Mouse (Mus musculus) mouse embryonic stem cell (cell line): ENCODE results near the gene Ltbp1.

Experiments used
- in situ Hi-C, 2 experiments: fragments of 300-500 bp; cut with MboI; formaldehyde crosslinking; loops; 1 replicate in 1 of 2; 3 replicates in 1 of 2; pipeline ENCODE4 v1.14.3; 2019 to 2020; ENCODE audit warnings: low sequenced_read_pairs in 2 of 2, low pct_unique_long_range_greater_than_20kb in 1 of 2, mixed read lengths in 1 of 2; ENCODE audit not compliant: unreplicated experiment in 1 of 2

Ltbp1 gene

DNA sequence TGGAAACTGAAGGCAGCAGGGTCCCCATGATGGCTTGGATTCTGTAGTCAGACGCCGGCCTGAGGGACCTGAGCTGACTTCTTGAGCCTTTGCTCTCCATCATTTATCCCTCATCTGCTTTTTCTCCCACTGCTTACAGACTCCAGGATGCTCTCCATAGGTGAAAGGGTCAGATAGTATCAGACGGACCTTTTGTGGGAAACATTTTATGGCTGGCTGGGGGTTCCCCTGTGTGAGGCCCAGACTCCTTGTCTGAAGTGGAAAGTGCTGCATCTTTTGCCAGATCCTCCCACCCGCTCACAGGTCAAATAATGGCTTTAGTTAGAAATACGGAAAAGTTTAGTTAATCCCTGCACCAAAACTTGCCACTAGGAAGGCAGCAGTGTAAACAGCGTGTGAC, 138.6 kb downstream of the Ltbp1 start:
- in situ Hi-C loops: no loop called here

DNA sequence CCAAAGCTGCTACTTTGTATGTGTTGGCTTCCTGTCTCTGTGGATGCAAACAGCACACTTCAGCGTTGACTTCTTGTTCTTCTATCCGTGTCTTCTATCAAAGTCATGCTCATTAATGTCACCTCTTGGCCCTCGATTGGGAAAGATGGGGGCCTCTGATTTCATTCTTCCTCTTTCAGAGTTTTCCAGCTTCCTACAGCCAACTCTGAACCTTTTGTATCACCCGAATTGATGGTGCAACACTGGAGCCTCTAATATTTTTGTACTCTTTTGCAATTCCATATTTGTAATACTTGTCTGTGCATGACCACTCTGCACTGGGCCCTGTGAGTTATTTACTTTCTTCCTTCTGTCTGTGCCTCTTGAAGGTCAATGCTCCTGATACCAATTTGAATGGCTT, 141.8 kb downstream of the Ltbp1 start:
- in situ Hi-C loops: no loop called here

DNA sequence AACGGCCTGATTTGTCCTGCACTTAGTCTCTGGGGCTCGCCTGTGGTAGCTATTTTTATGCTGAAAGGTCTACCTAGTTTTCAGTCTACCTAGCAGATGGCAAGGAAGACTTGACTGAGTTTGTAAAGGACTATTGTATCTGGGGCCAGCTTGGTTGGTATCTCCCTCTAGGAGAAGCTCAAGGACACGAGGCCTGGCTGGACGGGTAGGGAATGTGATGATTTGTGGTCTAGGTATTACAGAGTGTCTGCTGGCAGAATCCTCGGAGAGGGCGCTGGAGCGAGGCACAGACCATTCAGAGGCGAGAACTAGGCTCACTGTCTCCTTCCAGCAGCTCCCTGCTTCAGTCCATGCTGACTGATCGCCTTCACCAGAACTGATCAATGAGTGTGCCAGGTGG, 146.4 kb downstream of the Ltbp1 start:
- in situ Hi-C loops: no loop called here

DNA sequence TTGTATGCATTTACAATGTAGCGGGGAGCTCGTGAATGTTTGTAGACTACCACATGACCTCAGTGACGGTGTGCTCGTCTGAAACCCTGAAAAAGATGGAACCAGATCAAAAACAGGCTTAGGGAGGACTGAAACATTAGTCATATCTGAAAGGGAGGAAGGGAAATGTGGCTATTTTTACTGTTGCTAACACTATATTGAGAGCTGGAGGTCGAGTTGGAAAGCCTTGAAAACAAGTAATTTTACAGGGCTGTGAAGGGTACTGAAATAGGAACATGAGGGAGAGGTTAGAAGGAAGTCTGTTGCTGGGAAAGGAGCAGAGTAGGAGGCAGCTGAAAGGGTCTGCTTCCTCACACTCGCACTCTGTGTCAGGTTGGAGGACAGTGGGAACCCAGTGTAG, 147.7 kb downstream of the Ltbp1 start:
- in situ Hi-C loops: no loop called here

DNA sequence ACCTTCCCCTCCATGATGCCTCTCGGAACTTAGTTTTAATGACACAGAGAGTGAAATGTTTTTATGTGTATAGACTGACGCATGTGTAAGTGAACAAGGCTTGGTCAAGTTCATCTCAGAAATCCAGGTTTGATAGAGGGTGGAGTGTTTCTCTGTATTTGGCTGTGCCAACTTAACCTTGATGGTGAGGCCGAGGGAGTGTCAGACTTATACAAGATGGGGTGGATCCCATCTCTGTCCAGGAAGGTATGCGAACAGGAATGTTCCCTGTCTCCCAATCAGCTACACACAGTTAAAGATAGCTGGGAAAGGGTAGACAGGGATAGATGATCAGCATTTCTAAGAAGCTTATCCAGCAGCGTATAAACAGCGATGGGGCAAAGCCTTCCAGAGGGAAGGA, 153.0 kb downstream of the Ltbp1 start:
- in situ Hi-C loops: no loop called here

DNA sequence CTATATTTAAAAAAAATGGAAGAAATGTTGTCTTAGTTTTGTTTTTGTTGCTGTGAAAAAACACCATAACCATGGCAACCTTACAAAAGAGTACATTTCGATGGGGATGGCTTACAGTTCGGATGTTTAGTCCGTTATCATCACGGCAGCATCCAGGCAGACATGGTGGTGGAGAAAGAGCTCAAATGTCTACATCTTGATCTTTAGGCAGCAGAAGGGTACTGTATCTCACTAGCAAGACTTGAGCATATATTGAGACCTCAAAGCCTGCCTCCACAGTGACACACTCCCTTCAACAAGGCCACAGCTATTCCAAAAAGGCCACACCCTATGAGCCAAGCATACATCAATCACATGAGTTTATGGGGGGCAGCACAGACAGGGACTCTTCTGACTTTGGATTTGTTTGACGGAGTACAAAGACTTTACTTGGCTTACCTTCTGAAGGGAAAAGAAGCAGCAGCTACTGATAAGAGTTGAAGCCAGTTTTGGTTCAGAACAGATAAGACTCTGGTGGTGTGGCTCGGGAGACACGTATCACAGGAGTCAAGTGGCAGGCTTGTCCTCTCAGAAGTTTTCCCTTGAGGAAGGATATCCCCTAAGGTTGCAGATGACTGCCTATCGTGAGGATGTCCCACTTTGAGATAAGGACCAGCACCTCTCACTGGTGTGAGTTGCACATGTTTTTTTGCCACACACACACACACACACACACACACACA, 153.9 kb downstream of the Ltbp1 start:
- in situ Hi-C loops: no loop called here

DNA sequence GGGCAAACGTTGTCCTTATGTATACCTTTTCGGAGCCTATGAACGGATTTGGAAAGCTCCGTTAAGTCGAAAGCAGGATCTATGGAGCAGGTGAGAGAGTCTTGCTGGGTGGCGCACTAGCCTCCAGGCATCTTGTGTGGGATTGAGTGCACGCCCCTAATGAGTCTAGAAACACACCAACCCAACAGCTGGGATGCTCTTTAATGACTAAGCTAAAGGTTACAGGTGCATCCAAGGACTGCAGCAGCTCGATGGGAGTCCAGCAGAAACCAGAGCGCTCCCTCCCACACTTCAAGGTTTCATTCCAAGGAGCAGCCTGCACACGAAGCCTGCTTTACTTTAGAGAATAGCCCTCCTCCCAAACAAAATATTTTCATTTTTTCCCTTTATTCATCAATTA, 155.7 kb downstream of the Ltbp1 start:
- in situ Hi-C loops: no loop called here

DNA sequence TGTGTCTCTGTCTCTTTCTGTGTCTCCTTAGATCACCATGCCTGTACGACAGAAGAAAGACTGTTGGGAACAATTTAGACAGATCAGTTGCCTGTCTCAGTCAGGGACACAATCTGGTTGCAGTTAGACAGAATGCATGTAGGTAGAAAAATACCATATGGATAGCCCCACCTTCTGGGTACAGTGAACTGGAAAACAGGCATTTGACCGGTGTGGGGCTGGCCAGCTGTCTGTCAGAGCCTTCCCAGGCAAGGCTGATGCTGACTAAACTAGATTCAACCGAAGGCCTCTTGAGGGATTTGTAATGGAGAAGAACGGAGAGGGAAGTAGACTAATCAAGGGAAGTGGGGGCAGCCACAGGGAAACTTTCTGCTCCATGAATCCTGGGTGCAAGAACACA, 156.6 kb downstream of the Ltbp1 start:
- in situ Hi-C loops: no loop called here

DNA sequence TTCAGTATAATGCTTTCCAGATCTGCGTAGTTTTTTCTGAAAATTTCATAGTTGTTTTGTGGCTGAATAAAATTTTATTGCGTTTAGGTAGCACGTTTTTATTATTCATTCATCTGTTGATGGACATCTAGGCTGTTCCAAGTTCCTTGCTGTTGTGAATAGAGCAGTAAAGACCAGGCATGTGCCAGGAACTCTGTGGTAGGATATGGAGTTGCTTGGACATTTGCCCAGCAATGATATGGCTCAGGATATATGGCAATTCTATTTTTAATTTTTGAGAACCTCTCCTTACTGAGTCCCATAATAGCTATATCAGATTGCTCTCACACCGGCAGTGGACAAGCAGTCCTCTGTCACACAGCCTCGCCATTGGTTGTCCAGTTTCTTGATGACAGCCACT, 159.2 kb downstream of the Ltbp1 start:
- in situ Hi-C loops: no loop called here

DNA sequence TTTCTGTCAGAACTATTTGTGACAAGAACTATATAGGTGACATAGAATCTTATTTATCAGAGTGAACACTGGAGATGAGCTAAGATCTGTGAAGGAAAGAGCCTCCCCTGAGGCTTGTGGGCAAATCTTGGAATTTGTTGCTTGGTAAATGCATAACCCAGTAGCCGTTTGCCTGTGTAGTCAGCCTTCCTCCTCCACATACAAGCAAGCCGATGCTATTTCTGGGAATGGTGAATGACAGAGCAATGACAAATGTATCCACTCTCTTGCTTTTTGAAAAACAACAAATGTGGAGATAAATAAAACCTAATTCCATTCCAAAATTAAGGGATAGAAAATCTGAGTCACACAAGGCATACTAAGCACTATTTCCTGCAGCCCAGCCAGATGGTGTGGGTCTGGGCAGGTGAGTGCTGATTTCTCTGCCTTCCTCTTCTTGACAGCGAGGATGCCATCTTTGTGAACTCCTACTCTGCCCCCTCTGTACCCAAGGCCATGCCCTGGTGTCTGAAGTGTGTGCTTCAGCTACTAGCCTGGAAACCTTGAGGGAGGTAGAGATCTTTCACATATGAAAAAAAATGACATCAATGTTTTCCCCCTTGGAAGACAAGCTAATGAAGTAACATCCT, 163.3 kb downstream of the Ltbp1 start:
- in situ Hi-C loops: no loop called here

DNA sequence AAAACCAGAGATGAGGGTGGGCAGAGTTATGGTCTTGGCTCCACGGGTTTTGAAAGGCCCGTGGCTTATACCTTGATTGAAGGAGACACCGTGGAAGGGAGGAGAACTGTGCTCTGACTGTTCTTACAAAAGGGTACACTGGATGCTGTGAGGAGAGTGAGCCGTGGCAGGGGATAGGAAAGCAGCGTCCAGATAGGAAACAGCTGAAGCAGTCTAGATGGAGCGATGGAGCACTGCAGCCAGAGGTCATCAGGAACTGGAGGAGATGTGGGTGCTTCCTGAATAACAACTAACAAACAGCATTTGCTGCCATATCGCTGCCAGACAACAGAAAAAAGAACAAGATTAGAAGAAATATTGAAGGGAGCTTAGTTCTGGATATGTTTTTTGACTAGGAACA, 166.3 kb downstream of the Ltbp1 start:
- in situ Hi-C loops: no loop called here

DNA sequence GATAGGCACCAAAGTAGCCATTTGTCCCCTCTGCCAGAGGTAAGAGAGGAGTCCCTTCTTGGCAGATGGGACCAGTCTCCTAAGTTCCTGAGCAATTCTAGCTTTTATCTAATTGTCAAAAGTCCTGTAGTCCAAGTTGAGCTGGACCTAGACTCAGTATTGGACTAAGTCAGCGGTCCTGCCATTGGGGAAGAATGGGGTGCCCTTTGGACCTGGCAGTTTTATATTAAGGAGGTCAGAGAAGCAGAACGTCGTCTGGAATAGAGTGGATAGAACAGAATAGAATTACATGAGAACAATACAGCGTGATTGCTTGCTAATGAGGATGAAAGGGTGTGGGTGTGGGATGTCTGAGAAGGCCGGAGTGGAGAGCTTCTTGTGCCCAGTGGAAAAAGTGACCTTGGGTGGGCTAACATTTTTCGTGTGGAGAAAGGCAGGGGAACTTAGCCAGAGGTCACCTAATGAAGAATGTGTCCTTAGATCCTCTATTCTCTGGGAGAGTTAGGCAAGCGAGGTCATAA, 167.4 kb downstream of the Ltbp1 start:
- in situ Hi-C loops: no loop called here

DNA sequence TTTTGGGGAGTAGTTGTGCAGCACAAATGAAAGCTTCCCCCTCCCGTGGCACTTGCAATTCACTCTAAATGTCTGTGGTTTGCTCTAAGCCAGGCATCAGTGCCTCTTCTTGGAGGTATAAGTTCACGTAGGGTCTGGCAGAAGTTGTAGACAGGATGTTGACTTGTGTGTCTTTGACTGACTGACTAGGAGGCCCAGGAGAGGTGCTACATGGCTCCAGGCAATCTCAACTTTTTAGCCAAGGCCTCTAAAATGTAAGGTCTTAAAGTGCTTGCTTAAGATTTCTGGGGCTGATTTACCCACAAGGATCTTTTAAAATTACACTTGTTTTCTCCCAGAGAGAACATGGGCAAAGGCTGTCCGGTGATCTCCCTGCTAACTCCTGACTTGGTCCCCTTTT, 169.1 kb downstream of the Ltbp1 start:
- in situ Hi-C loops: no loop called here

DNA sequence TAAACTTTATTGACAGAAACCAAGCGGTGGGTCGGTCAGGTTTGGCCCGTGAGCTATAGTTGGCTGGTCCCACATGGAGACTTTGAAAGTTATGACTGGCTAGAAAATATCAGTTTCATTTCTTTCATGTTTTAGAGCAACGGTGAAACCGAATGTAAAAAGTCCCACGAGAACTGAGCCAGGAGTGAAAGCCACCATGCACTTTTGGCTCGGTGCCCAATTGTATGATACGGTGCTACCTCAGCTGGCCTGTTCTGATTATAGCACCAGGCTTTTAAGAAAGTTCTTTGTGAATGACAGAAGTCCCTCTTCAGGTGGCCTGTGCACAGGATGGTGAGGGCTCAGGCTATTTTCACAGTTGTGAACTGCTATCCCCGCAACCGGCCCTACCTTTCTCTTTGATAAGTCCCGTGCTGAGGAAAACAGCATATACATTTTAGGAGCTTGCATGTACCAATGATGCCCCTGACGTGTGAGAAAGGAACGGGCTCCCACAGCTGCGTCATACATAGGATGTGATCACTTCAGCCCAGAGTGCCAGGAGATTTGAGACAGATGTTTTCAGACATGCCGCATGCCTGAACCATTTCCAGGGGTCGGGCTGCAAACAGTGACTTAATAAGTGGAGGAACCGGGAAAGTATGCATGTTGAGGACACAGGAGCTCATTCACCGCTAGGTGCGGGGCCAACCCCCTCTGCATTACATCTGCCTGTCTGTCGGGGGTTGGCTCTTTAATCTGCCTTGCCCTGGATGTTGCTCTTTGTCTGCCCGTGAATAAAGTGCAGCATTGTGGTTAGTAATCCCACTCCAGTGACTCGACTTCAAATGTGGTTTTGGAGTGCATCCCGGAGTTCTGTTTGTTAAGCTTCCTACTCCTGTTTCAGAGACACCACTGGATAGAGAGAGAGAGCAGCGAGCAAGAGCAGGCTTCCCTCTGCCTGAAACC, 172.8 kb downstream of the Ltbp1 start:
- in situ Hi-C loops: no loop called here

DNA sequence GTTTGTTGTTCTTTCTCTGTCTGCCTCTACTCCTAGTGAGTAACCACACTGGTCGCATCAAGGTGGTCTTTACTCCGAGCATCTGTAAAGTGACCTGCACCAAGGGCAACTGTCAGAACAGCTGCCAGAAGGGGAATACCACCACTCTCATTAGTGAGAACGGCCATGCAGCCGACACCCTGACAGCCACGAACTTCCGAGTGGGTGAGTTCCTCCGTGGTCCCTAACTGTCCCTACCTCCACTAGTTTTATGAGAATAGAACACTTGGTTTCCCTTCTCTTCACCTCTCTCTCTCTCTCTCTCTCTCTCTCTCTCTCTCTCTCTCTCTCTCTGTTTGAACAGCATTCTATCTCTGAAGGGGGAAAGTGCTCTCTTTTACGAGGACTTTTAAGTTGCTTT, 173.6 kb downstream of the Ltbp1 start:
- in situ Hi-C loops: no loop called here

DNA sequence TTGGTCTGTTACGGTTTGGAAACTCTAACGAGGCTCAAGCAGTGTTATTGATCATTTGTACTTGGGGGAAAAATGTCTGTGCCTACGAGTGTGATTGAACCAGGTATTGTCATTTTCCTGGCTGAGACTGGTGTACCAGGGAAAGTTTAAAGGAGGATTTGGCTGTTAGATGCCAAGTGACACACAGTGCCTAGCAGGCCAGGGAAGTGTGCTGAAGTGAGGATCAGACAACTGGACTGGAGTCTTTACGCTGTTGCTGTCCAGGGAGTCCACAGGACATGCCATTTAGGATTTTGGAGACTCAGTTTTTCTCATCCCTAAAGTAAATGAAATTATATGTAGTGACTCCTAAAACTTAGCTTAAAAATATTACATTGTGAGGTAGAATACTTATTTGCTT, 174.9 kb downstream of the Ltbp1 start:
- in situ Hi-C loops: no loop called here

DNA sequence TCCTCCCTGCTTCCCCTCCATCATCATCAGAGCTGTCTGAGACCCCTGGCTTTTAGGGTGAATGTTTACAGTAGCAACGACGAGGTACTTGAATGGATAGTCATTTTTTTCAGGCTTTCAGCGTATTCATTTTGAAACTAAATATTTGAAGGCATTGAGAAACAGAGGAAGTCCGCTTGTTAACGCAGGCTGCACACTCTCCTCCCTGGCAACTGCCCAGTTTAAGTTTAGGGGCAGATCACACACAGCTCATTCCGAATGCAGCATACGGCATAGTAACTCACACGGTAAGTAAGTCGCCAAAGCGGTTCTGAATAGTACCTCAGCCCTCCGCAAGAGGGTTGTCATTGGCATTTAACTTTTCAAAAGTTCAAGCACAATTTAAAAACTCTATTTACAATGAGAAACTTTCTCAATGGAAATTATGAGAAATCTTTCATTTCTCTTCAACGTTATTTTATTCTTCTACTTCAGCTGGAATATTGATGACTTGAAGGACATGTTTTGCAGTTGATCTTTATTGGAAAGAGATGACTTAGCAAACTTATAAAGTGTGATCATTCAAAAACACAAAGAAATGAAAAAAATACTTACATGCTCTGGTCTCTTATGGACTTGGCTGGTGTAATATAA, 175.7 kb downstream of the Ltbp1 start:
- in situ Hi-C loops: no loop called here

DNA sequence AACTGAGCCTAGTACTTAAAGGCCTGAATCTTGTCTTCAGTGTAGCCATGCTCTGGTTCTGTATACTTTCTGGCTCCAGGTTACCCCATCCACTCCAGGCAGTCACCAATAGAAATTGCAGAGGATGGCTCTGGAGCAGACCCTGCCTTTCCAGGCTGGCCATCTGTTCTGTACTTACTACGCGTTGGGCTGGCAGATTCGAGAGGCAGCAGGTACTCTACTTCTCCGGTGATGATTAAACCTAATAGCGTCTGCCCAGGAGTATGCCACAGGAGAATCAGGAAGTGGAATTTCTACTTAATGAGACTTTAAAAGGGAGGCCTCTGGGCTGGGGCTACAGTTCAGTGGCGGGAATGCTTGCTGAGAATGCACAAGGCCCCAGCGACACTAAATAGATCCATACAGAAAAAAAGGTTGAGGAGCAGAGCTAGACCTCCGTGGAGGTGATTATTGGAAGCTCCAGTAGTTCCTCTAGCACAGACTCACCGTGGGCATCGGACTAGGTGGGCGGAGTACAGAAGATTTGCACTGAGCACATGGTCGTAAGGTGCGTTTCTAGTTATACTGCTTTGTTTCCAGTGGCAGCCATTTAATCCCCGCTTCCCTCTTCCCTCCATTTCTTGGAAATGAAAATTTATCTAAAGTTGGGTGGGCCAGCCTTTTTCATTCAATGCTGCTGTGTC, 177.1 kb downstream of the Ltbp1 start:
- in situ Hi-C loops: no loop called here
